Mouse (Mus musculus) myocyte (in vitro differentiated cells): ENCODE measurements around the gene Slc24a3.

Experiments
- CEBPB ChIP-seq: IDR thresholded peaks from 2 replicates; pipeline ENCODE4 v1.6.1; 2011; ENCODE audit warnings: mild to moderate bottlenecking, moderate library complexity; ENCODE audit not compliant: poor library complexity, insufficient read depth, severe bottlenecking
- E2F4 ChIP-seq: IDR thresholded peaks from one replicate; pipeline ENCODE4 v1.6.1; 2011; ENCODE audit warnings: mild to moderate bottlenecking, control low read depth, moderate library complexity; ENCODE audit not compliant: insufficient read depth
- MAX ChIP-seq: IDR thresholded peaks from one replicate; pipeline ENCODE4 v1.6.1; 2011; ENCODE audit warnings: low read depth, mild to moderate bottlenecking, control low read depth
- MYOD1 ChIP-seq, 3 experiments: IDR thresholded peaks; one replicate each; pipeline ENCODE4 v1.6.1; 2011; ENCODE audit warnings: control low read depth in 2 of 3, low read depth in 2 of 3, mild to moderate bottlenecking in 2 of 3, moderate library complexity in 1 of 3; ENCODE audit not compliant: insufficient read length in 2 of 3, control insufficient read depth in 1 of 3
- MYOG ChIP-seq, 3 experiments: IDR thresholded peaks; one replicate each; pipeline ENCODE4 v1.6.1; 2011; ENCODE audit warnings: control low read depth in 2 of 3, low read depth in 2 of 3, mild to moderate bottlenecking in 2 of 3; ENCODE audit not compliant: insufficient read length in 2 of 3, control insufficient read depth in 1 of 3, insufficient read depth in 1 of 3
- POLR2A ChIP-seq: IDR thresholded peaks from one replicate; pipeline ENCODE4 v1.6.1; 2011; ENCODE audit warnings: low read depth, mild to moderate bottlenecking, control low read depth, moderate library complexity; ENCODE audit not compliant: insufficient read length
- POLR2AphosphoS2 ChIP-seq: IDR thresholded peaks from one replicate; pipeline ENCODE4 v1.6.1; 2011; ENCODE audit warnings: low read depth, control low read depth; ENCODE audit not compliant: insufficient read length
- REST ChIP-seq: IDR thresholded peaks from one replicate; pipeline ENCODE4 v1.6.1; 2011; ENCODE audit warnings: mild to moderate bottlenecking, control low read depth, moderate library complexity; ENCODE audit not compliant: insufficient read depth, insufficient read length
- SRF ChIP-seq: IDR thresholded peaks from one replicate; pipeline ENCODE4 v1.6.1; 2011; ENCODE audit warnings: low read depth; ENCODE audit not compliant: control insufficient read depth, insufficient read length
- TCF12 ChIP-seq: IDR thresholded peaks from one replicate; pipeline ENCODE4 v1.6.1; 2011; ENCODE audit warnings: mild to moderate bottlenecking, control low read depth; ENCODE audit not compliant: poor library complexity, insufficient read depth, severe bottlenecking
- USF1 ChIP-seq: IDR thresholded peaks from one replicate; pipeline ENCODE4 v1.6.1; 2011; ENCODE audit warnings: low read depth, mild to moderate bottlenecking, control low read depth, moderate library complexity

DNA sequence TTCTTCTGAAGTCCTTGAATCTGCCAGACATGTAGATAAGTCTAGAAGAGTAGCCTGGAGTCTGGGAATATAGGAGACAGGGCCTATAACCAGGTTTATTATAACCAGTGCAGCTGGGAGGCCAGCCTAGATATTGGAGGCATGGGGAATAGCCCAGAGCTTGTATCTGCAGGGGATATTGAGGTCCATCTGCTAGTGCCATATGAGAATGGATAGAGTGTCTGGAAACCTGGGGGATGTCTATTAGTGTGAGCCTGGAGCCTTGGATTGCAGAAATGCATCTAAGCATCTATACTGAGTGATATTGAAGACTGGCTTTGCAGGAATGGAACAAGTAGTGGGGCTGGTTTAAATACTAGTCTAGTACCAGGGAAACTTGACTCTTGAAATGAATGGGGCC, 168.9 kb downstream of the Slc24a3 start:
- TF ChIP-seq TCF12 = no peak
- TF ChIP-seq POLR2A = no peak
- TF ChIP-seq MYOG (IDR thresholded peaks at IDR 0.05; ENCODE audit: control insufficient read depth in 1 of 3, insufficient read depth in 1 of 3, insufficient read length in 2 of 3, low read depth in 2 of 3) = no peak
- no peak for TF ChIP-seq E2F4
- TF ChIP-seq POLR2AphosphoS2 = no peak
- no peak for TF ChIP-seq USF1
- no peak for TF ChIP-seq SRF
- no peak for TF ChIP-seq CEBPB
- no peak for TF ChIP-seq MAX
- no peak for TF ChIP-seq MYOD1 (IDR thresholded peaks at IDR 0.05; ENCODE audit: control insufficient read depth in 1 of 3, insufficient read length in 2 of 3, low read depth in 2 of 3)
- no peak for TF ChIP-seq REST
